Mouse (Mus musculus) erythroblast, adult 5-6 weeks (primary cell): Measurements from ENCODE around the gene Hic1. TPM values are rescaled to one million over a fixed set of nuclear protein-coding genes. Genes with fewer than 3 reads are reported as not detected.
A peak's percentile ranks its signal among the peaks of the same experiment; 100 is the strongest.

ENCODE experiments used
- ATAC-seq: replicated peaks from 2 replicates; pipeline ENCODE4 v1.8.0; 2016; ENCODE audit warnings: moderate number of reproducible peaks, mild to moderate bottlenecking, moderate TSS enrichment, inconsistent platforms; ENCODE audit not compliant: poor library complexity, low FRiP score, severe bottlenecking
- total RNA-seq, 2 experiments: library from RNA; stranded (forward) in 1 of 2; stranded (reverse) in 1 of 2; fragments of 150-400 nt in 1 of 2; fragments of 200-764, 138-1000 nt in 1 of 2; gene quantifications; 2 replicates each; pipeline versions ENCODE4 v1.2.3 to v1.2.4; 2015 to 2017; ENCODE audit warnings: low replicate concordance in 2 of 2

Gene Hic1
- total RNA-seq, 2 experiments from 2014 or later: not detected

DNA sequence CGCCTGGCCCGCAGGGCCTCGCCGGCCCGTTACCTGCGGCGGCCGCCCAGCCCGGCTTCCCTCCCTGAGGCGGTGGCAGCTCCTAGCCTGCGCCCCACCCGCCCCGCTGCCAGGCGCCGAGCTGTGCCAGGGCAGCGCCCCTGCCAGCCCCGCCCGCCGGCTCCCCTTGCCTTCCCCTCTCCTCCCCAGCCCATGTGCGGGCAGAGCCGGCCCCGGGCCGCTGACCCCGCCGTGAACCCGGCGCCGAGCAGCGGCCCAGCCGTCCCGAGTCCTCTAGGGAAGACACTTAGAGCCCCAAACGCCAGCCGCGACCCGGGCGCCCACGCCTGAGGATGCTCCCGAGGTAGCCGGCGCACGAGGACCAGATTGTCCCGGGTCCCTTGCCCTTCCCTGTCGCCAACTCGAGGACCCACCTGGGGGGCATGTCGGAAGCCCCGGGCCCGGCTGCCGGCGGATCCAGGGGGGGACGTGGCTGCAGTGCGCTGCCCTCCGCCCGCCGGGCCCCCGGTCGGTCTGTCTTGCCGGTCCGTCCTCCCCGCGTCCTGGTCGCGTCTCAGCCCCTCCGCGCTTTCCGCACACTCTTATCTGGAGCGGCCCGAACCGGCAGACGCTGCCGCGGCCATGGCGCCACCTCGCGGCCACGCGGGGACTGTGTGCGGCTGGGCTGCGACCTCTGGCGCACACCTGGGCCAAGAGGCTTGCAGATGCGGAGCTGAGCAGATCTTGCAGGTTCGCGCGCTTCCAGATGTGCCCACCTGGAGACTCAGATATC lies 543 bp downstream of the Hic1 start:
- ATAC-seq: no peak

DNA sequence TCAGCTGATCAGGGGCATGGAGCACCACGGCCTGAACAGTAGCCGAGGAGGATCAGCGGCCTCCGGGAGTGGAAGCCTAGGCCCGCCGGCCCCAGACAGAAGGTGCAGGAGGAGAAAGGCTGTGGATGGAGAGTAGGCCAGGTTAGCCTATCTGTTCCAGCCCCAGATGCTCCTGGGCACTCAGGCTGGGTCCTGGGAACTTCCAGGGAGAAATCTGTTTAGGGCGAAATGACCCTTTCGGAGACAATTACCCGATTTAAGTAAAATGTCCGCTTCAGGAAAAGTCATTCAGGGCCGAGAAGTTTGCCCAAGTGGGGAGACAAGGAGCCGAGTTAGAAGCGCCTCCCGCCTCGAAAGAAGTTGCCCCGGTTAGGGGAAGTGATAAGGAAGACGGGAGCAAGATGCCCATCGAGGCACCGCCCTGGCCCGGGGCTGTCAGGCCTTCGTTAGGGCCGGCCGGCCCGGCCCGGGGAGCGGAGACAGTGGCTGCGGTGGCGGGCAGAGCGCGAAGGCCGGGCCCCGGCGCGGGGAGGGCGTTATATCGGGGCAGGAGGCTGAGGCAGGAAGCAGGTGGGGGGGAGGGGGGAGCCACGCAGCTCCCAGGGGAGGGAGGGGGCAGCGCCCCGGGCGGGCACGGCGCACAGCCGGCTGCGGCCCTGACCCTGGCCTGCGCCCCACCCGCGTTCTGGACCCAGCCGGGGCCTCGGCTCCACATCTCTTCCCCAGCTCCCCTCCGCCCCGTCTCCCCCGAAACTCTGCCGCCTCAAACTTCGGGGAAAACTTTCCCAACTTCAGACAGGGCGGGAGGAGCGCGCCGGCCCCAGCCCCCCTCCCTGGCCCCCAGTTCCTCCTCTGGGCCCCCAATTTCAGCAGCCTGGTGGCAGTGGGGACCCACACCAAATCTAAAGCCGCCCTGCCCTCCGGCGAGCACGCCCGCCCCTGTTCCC lies 1.4 kb downstream of the Hic1 start:
- ATAC-seq: no peak

DNA sequence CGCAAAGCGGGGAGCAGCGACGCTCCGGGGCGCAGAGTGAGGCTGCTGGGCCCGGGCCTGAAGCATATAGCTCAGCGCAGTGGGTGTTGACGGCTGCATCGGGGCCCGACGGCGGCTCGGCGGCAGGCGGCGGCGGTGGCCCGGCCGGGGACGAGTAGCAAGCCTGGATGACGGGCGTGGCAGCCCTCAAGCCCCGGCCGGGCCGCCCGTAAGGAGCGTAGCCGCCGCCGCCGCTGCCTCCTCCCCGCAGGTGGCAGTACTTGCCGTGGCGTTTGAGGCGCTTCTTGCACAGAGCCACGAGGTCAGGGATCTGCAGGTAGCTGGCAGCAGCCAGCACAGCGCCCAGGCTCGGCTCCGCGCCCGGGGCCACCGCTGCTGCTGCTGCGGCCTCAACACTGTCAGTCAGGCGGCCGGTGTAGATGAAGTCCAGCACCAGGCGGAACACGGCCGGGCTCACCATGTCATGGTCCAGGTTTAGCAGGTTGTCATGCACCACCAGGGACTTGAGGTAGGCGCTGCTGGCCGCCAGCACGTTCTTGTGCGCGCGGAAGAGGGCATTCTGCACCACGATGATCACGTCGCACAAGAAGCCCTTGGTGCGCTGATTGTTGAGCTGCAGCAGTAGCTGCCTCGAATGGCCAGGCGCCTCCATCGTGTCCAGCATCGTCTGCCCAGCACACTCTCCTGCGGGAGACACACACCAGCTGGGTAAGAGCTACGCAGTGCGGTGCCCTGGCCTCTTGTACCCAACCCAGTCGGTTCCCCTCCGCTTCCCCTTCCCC lies 2.3 kb downstream of the Hic1 start:
- no peak for ATAC-seq

DNA sequence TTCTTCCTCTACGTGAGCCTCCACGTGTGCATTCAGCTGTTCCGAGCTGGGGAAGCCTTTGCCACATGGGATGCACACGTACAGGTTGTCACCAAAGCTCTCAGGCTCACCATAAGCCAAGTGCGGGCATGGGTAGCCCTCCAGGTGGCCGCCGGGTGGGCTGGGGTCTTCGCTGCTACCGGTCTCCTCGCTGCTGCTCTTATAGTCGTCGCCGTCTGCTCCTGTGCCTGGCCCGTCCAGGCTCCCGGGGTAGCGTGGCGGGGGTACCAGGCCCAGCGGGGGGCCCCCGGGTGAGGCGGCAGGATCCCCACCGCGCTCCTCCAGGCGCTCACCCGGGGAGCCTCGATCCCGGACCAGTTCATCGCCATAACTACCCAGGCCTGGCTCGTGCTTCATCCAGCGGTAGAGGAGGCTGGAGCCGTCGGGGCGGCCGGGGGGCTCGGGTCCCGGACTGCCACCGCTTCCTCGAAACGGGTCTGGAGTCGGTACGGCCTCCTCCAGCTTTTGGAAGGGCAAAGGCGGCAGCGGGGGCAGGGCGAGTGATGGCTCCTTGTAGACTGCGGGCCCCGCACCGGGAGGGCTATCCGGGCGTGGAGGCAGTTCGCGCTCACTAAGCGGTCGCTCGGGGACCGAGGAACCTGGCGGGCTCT lies 3.0 kb downstream of the Hic1 start:
- ATAC-seq: no peak

DNA sequence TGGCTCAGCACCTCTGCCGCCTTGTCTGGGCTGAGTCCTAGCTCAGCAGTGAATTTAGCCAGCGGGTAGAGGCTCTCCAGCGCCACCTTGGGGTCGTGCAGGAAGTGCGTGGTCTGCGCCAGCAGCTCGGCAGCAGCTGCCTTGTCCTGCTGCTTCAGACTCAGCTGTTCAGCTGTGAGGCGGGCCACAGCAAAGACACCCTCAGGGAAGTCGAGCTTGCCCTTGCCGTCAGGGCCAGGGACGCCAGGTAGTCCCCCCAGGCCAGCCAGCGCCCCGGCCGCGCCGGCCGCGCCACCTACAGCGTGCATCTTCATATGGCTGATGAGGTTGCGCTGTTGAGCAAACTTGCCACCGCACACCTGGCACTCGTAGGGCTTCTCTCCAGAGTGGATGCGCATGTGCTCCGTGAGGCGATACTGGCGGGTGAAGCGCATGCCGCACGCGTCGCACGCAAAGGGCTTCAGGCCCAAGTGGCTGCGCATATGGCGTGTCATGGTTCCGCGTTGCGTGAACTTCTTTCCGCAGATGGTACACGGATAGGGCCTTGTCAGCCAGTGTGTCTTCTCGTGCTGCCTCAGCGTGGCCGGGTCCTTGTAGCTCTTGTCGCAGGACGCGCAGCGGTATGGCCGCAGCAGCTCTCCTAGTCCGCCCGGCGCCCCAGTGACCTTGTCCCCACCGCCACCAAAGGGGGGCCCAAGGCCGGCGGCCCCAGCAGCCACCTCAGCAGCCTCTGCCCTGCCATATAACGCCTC lies 3.7 kb downstream of the Hic1 start:
- peak; percentile 56 for ATAC-seq

DNA sequence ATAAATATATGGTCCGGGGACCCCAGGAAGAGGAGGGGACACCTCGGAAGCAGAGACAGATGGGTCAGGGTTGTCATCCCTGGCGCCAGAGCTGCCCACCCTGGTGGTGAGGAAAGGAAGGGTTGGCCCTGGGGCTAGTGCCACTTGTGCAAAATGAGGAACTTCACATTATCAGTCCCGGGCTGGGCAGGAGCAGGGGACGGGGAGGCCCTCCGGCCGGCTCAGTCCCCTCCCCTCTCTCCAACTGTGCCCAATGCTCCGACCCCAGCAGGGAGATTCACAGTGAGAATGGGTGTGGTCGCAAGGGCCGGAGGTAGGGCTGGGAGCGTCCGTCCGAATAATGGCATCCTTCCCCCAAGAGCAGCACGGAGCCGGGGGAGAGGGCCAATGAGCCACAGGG lies 4.6 kb downstream of the Hic1 start:
- ATAC-seq: 0 out of 2 replicates have a peak, but pooled peaks have one; percentile 13

DNA sequence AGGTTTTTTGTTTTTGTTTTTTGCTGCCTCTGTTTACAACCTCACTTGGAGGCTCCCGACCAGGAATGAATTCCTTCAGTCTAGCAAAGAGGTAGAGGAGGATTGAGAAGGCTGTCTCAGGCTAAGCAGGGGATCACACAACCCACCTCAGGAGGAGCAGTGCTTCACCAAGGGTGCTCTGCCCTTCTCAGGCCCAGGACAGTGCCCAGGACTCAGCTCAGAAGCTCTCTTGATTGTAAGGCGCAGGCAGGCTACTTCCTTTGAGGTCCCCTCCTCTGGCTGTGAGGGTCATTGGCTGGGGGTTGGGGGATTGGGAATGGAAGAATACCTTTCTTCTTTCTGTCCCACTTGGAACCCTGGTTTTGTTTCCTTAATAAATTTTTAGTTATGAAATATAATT lies 5.3 kb downstream of the Hic1 start:
- no peak for ATAC-seq

DNA sequence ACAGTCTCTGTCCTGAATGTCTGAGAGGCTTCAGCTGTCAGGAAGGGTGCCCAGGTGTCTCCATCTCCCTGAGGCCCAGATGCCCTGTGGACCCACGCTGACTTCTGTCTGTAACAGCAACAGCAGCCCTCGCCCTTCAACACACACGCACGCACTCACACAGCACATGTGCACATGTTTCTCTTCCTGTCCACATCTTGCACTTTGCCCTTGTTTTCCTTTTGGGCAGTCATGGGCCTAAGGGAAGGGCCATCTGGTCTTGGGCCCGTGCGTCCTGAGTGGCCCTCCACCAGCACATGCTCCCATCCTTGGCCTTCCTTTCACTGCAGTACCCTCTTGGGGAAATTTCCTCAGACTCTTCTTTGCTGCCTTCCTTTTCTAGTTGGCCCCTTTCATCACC lies 5.9 kb downstream of the Hic1 start:
- ATAC-seq: no peak

DNA sequence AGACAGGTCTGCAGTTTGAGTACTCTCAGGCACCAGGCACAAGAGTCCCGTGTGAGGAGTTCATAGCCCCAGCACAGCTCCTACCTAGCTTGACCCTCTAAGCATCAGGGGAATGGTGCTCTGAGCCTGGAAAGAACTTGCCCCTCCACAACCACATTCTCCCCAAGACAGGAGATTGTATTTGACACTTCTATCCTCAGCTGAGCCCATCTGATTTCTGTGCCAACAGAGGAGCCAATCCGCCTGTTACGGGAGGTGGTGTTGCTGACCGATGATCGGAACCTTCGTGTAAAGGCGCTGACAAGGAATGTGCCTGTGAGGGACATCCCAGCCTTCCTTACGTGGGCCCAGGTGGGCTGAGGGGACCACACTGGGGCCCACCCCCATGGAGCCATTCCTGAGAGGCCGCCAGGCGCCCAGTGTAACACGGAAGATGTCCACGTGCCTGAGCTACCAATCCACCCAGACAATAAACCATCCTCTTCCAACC lies 6.7 kb downstream of the Hic1 start:
- no peak for ATAC-seq

DNA sequence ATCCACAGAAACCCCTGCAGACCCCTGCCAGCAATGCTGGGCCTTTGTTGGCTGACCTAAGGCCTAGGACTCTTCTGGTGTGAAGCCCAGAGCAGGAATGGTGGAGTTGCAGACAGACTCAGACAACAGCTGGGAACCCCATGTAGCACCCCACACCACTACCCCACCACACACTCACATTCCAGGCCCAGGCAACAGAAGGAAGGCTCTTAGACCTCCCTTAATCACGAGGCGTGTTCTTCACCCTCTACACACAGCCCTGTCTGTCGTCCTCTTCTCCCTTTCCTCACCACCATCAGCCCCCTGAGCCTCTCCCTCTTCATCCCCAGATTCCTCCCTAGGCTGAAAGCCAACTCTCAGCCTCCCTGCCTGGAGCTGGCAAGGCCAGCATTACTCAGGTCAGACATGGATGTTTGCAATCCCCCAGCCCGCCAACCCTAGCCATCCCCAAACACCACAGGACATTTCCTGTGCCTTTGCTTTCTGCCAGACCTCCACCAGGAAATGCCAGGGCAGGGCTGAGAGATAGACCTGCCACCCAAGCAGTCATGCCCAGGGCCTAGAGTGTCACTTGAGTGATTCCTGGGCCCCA lies 7.8 kb downstream of the Hic1 start:
- ATAC-seq: no peak

DNA sequence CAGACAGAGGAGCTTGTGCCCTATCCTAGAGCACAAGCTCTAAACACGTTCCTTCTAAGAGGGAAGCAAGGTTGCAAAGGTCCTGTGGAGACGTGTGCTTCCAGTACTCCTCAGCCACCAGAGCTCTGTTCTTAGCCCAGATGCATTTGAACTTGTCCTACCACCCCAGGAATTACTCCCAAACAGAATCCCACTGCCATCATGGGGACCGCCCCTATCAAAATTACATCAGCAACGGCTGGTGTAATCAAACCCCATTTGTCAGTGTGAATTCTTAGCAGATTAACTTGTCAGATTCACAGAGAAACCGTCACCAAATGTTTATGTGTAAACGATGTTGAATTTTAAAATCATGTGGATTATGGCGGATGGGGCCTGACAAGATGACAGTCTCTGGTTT lies 8.4 kb downstream of the Hic1 start:
- no peak for ATAC-seq

DNA sequence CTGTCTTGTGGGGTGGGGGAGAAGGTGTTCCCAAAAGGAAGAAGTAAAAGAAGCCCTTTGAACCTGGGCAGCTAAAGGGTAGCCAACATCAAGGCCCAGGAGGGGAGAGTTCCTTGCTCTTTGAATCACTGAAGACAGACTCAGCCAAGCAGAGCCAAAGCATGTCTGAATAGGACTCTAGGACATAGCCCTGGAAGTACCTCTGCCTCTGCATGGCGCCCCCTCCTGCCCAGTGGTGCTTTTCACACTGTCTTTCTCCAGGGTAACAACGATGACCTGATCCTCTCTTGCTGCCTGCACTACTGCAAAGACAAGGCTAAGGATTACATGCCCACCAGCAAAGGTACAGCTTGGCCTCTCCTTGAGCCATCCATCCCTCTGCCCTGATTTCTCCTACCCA lies 9.8 kb downstream of the Hic1 start:
- ATAC-seq: 0 out of 2 replicates have a peak, but pooled peaks have one; percentile 22

DNA sequence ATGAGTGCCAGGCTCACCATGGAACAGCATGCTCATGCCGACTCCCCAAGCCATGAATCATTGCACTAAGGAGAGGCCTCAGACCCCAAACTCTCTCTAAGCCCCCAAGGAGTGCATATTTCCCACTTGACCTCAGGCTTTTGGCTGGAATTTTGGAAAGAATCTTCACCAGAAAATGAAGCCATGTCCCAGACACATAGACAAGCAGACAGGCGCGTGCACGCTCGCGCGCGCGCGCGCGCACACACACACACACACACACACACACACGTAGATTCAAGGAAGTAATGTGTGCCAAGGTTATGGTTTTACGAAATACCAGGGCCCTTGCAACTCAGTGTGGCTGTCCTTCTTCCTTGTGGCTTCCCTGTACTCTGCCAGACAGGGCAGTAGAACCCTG lies 10.9 kb downstream of the Hic1 start:
- no peak for ATAC-seq

DNA sequence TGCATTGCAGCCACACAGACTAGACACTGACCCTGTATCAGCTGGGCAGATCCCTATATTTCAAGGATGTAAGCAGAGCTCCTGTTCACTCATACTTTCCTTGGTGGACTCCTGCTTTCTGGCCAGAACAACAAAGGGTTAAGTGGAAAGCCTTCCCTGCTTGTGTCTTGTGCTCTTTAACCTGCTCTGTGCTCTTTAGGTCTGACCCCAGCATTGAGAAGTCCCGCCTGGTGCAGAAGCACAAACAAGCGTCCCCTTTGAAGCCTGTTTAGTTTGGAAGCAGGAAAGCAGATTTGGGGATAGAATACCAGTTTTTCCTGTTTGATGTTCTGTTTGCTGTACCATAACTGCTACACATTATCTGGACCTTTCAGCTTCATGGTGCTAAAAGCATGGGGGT lies 11.4 kb downstream of the Hic1 start:
- no peak for ATAC-seq

DNA sequence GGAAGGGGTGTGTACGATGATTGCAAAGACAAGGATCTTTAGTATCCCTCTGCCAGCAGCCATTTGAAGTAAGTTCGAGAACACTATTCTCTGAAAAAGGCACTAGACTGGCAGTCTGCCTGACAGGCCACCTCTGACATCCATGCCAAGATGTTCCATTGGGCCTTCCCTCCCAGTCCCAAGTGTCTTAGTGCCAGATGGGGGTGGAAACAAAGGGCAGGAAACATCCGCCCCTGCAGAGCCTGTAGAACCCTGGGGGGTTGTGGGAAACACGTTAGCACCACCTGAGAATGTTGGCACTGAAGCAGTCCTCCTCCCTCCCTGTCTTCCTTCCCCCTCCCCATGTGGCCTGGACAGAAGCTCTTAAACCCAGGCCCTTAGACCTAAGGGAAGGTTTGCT lies 12.3 kb downstream of the Hic1 start:
- ATAC-seq: no peak

DNA sequence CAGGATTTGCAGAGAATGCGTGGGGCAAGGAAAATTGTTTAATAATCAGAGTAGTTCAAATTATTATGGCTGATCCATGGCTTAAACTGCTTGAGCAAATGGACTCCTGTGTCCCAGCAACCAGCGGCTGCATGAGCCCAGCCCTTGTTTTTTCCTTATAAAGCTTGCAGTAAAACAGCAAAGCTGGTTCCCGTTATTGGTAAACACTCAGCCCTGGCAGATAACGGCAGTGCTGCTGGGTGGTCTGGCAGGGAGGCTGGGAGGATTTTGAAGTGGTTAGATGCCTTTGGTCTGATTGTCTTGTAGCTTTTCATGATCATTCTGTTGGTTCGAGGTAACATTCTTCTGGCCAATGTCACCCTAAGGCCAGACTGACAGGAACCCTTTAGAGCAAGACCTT lies 12.9 kb downstream of the Hic1 start:
- ATAC-seq: no peak

DNA sequence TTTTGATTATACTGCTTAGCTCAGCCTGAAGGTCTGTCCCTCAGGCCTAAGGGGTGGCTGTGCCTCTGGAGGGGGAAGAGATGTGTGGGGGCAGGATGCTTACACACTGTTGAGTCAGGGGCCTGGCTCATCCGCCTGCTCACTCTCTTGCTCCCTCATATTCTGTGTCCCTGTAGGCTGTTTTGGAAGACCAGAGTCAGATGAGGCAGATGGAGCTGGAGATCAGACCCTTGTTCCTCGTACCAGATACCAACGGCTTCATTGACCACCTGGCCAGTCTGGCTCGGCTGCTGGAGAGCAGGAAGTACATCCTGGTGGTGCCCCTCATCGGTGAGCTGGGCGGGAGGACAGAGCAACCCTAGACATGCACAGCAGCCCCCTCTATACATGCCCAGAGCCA lies 13.3 kb downstream of the Hic1 start:
- ATAC-seq: no peak

DNA sequence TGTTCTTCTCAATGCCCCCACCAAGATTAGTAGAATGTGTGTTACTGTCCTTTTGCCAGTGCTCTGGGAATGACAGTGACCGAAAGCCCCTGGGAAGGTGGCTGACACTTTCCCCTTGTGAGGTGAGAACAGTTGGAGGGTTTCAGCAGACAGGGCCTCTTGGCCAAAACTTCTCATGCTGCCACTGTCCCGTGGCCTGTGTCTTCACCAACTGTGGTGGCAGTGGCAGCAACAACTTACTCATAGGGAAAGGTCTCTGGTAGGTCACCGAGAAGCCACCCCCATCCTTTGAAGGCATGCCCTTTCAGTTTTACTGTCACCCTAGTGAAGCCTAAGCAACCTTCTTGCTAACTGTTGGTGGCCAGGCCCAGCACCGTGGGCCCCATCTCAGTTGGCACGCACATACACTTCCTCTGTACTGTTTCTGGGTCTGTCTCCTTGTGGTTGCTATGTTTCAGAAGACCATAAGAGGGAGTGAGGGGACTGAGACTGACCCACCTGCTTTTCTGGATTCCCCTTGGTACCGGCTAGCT lies 15.2 kb downstream of the Hic1 start:
- no peak for ATAC-seq
